In the genomic region with DNA sequence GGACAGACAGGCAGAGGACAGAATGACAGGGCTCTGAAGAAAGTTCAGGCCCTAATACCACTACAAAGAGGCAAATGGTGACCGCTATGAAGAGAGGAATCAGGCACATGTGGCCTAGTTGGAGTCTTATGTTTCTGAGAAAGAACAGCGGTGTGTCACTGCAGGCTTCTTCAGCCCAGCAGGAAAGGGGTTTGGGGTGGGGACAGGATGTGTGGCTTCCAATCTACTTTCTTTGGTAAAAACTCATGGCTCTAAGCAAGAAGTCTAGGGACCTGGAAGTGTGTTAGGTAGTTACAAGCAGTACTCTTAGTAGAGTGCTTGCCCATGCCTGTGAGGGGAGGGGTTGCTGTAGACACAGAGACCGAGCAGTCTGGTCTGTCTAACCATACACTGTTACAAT, we compare ENCODE assay signal across 24 mouse cellular contexts.
DNase-seq lines count a peak whose midpoint lies in the region; ATAC-seq and TF ChIP-seq lines count a peak whose summit lies in the region.
"Had no signal": no experiment of that assay in that cellular context is flagged by ENCODE, and none has a peak within 500 bp of the region (broad histone marks: within the 10 kb centered on the region; RNA-seq: fewer than 3 reads in every experiment).

No protein-coding gene starts in this region.

- 0 out of 2 replicates have a peak, but pooled peaks have one; percentile 20 for ATAC-seq in megakaryocyte, adult 5-6 weeks (ENCODE audit: poor library complexity, severe bottlenecking)
- ATAC-seq: intestine, embryonic 15.5 days; midbrain, embryonic 13.5 days had no signal

- no peak overlapping the region for H3K27ac ChIP-seq in left cerebral cortex, adult 2 months
- H3K27ac ChIP-seq: embryonic facial prominence, embryonic 12.5 days; gastrocnemius, adult 2 months; hindbrain, embryonic 14.5 days; intestine, embryonic 15.5 days; kidney, embryonic 15.5 days; limb, embryonic 10.5 days; liver, embryonic 15.5 days; midbrain, embryonic 13.5 days; neural tube, embryonic 12.5 days had no signal

- peak; percentile 75 for DNase-seq in 416B (ENCODE audit: low read depth)
- peak; percentile 29 for DNase-seq in T-cell, adult 2 months (ENCODE audit: low spot score)
- peak; percentile 67 for DNase-seq in thymus, postnatal 0 days (ENCODE audit: low spot score)
- DNase-seq in left cerebral cortex, adult 2 months (ENCODE audit: extremely low spot score in 1 of 2, low spot score in 2 of 2): no peak
- DNase-seq in Muller cell, postnatal 12 days (ENCODE audit: inconsistent ontology term): no peak
- DNase-seq in kidney, postnatal 36 days: no peak
- DNase-seq in cerebellum, adult 8-10 months: no peak
- DNase-seq: adrenal gland, postnatal 36 days; cerebellum, adult 11 months; cerebellum, postnatal 14 days; gastrocnemius, adult 2 months; heart, postnatal 36 days; liver; retina, postnatal 1 day; right cerebral cortex, postnatal 4 days had no signal

- H3K4me3 ChIP-seq in left cerebral cortex, adult 2 months: no peak overlapping the region
- H3K4me3 ChIP-seq: embryonic facial prominence, embryonic 12.5 days; gastrocnemius, adult 2 months; intestine, embryonic 15.5 days; kidney, embryonic 15.5 days; limb, embryonic 10.5 days; liver, embryonic 15.5 days; midbrain, embryonic 13.5 days; neural tube, embryonic 12.5 days had no signal

- no peak for TF ChIP-seq CTCF in left cerebral cortex, adult 2 months (IDR thresholded peaks at IDR 0.05)

- intact Hi-C loops in left cerebral cortex, adult 2 months (cut with DNase I): no loop called here

Comparison
In these comparisons a context has a peak if more than half of its experiments do, and no peak if none do; other contexts are left out.
1. DNase-seq: peak in 416B (single experiment), T-cell, adult 2 months (single experiment) and thymus, postnatal 0 days (single experiment); none in left cerebral cortex, adult 2 months (0 of 2), Muller cell, postnatal 12 days (single experiment), kidney, postnatal 36 days (0 of 2) and cerebellum, adult 8-10 months (single experiment).